Mouse (Mus musculus) lung, embryonic 16.5 days (tissue): Measurements from ENCODE around the gene Hpd. TPM values are rescaled to one million over a fixed set of nuclear protein-coding genes. Genes with fewer than 3 reads are reported as not detected.

Source experiments
- ATAC-seq: fragments of 200-750 bp; cut with Nextera tagmentation; 2 replicates; pipeline ENCODE4 v1.8.0; 2017; ENCODE audit warnings: low read depth, mild to moderate bottlenecking, moderate library complexity
- H3K27ac ChIP-seq: fragments of 300-500 bp; sonication (generic); 2 replicates; pipeline ENCODE4 v1.5.1; 2014; ENCODE audit warnings: mild to moderate bottlenecking, control low read depth, low read length
- H3K27me3 ChIP-seq: fragments of 300-500 bp; sonication (generic); 2 replicates; pipeline ENCODE4 v1.6.1; 2014; ENCODE audit warnings: low read depth, low read length, mixed read lengths; ENCODE audit not compliant: control insufficient read depth, insufficient read depth
- H3K36me3 ChIP-seq: fragments of 300-500 bp; sonication (generic); 2 replicates; pipeline ENCODE4 v1.6.1; 2014; ENCODE audit warnings: low read length; ENCODE audit not compliant: control insufficient read depth, insufficient read depth
- H3K4me1 ChIP-seq: fragments of 300-500 bp; sonication (generic); replicated peaks from 2 replicates; pipeline ENCODE4 v1.6.1; 2014; ENCODE audit warnings: low read length, mixed read lengths; ENCODE audit not compliant: control insufficient read depth, insufficient read depth
- H3K4me2 ChIP-seq: fragments of 300-500 bp; sonication (generic); 2 replicates; pipeline ENCODE4 v1.6.1; 2014; ENCODE audit warnings: low read depth, low read length, control low read depth
- H3K4me3 ChIP-seq: fragments of 300-500 bp; sonication (generic); 2 replicates; pipeline ENCODE4 v1.5.1; 2014; ENCODE audit warnings: mild to moderate bottlenecking, low read length, control low read depth
- H3K9ac ChIP-seq: fragments of 300-500 bp; sonication (generic); 2 replicates; pipeline ENCODE4 v1.6.1; 2014; ENCODE audit warnings: low read length, control low read depth
- H3K9me3 ChIP-seq: fragments of 300-500 bp; sonication (generic); 2 replicates; pipeline ENCODE4 v1.6.1; 2016; ENCODE audit warnings: low read length; ENCODE audit not compliant: control insufficient read depth
- WGBS: fragments of 180-500 bp; shearing (Covaris S2); extraction: QIAGEN DNeasy Blood & Tissue Kit; methylation state at CpG from one replicate; pipeline ENCODE4 v1.1.7; 2014; 5-methylcytosine and 5-hydroxymethylcytosine counted together
- polyA plus RNA-seq: library from polyadenylated mRNA; unstranded; fragments of >200 nt; fragmentation: Nextera tagmentation; extraction: Ambion mirVana; gene quantifications from 2 replicates; pipeline ENCODE4 v1.2.1, GENCODE M21; 2015

Gene Hpd
- polyA plus RNA-seq, 1 experiment from 2014 or later, result 0.18 TPM

GRCm38 (mm10) chr5:123134186-123134874 lies 48.2 kb downstream of the Hpd start:
- WGBS, result 8% methylated on average over 13 of the region's 13 CpGs
- H3K36me3 ChIP-seq, result no peaks in the 10 kb centered on the region
- H3K9me3 ChIP-seq, result no peaks in the 10 kb centered on the region
- H3K9ac ChIP-seq, result peak overlapping the region; percentile 99
- H3K4me1 ChIP-seq, result peaks cover 63% of the 10 kb centered on the region
- H3K27ac ChIP-seq, result peak overlapping the region; percentile 100
- ATAC-seq, result no peak
- H3K27me3 ChIP-seq, result no peaks in the 10 kb centered on the region
- peak overlapping the region; percentile 69; the same call in 1 of the 2 replicates for H3K4me3 ChIP-seq
- H3K4me2 ChIP-seq, result peak overlapping the region; percentile 99

- Histone ChIP-seq H3K9me3 (no peaks in the 10 kb centered on the region), H3K4me3 (no peak overlapping the region), H3K4me1 (peaks cover 65% of the 10 kb centered on the region), H3K4me2 (peak overlapping the region; percentile 99; the same call in 1 of the 2 replicates), H3K36me3 (no peaks in the 10 kb centered on the region), H3K27ac (peak overlapping the region; percentile 100), H3K9ac (no peak overlapping the region), H3K27me3 (no peaks in the 10 kb centered on the region)
- 19% methylated on average over 7 of the region's 7 CpGs for WGBS
- ATAC-seq, result no peak
Measured at GRCm38 (mm10) chr5:123133784-123134143, 48.8 kb downstream of the Hpd start.

GRCm38 (mm10) chr5:123133083-123133783 lies 49.3 kb downstream of the Hpd start:
- peak overlapping the region; percentile 52 for H3K4me3 ChIP-seq
- 10% methylated on average over 18 of the region's 18 CpGs for WGBS
- peak overlapping the region; percentile 100 for H3K27ac ChIP-seq

GRCm38 (mm10) chr5:123132308-123133071 lies 50.0 kb downstream of the Hpd start, which contains the start of gene Rhof:
Gene Rhof (minus strand): TSS chr5:123132692.
- Histone ChIP-seq H3K27me3 (no peaks in the 10 kb centered on the region), H3K4me1 (peaks cover 62% of the 10 kb centered on the region), H3K36me3 (no peaks in the 10 kb centered on the region), H3K9me3 (no peaks in the 10 kb centered on the region), H3K4me2 (peak within 1 kb of the TSS; percentile 77), H3K27ac (peak within 1 kb of the TSS; percentile 100), H3K4me3 (peak within 1 kb of the TSS; percentile 52), H3K9ac (peak within 1 kb of the TSS; percentile 67)
- 2% methylated on average over 44 of the region's 44 CpGs for WGBS
- peak; percentile 15 for ATAC-seq

More at GRCm38 (mm10) chr5:123133083-123133783, 49.3 kb downstream of the Hpd start:
- Histone ChIP-seq H3K27me3 (no peaks in the 10 kb centered on the region), H3K36me3 (no peaks in the 10 kb centered on the region), H3K9me3 (no peaks in the 10 kb centered on the region), H3K4me1 (peaks cover 68% of the 10 kb centered on the region), H3K4me2 (peak overlapping the region; percentile 77), H3K9ac (peak overlapping the region; percentile 67; the same call in 1 of the 2 replicates)
- peak; percentile 1; the same call in 1 of the 2 replicates for ATAC-seq

GRCm38 (mm10) chr5:123130814-123131148 lies 51.7 kb downstream of the Hpd start:
- H3K4me1 ChIP-seq, result peaks cover 48% of the 10 kb centered on the region
- H3K27ac ChIP-seq, result no peak overlapping the region
- H3K27me3 ChIP-seq, result no peaks in the 10 kb centered on the region
- H3K9ac ChIP-seq, result no peak overlapping the region
- no peak overlapping the region for H3K4me2 ChIP-seq
- no peak overlapping the region for H3K4me3 ChIP-seq
- ATAC-seq, result no peak
- WGBS, result 88% methylated on average over 5 of the region's 5 CpGs
- H3K9me3 ChIP-seq, result no peaks in the 10 kb centered on the region
- no peaks in the 10 kb centered on the region for H3K36me3 ChIP-seq

GRCm38 (mm10) chr5:123130030-123130813 lies 52.3 kb downstream of the Hpd start:
- Histone ChIP-seq H3K27ac (no peak overlapping the region), H3K4me2 (no peak overlapping the region), H3K4me1 (peaks cover 44% of the 10 kb centered on the region), H3K4me3 (no peak overlapping the region), H3K27me3 (no peaks in the 10 kb centered on the region), H3K9ac (no peak overlapping the region), H3K36me3 (no peaks in the 10 kb centered on the region), H3K9me3 (no peaks in the 10 kb centered on the region)
- ATAC-seq, result no peak
- WGBS, result 82% methylated on average over 9 of the region's 9 CpGs

- Histone ChIP-seq H3K9ac (no peak overlapping the region), H3K4me1 (peaks cover 34% of the 10 kb centered on the region), H3K4me3 (no peak overlapping the region), H3K4me2 (no peak overlapping the region), H3K27ac (no peak overlapping the region), H3K36me3 (no peaks in the 10 kb centered on the region), H3K9me3 (no peaks in the 10 kb centered on the region), H3K27me3 (no peaks in the 10 kb centered on the region)
- 70% methylated on average over 10 of the region's 10 CpGs for WGBS
- no peak for ATAC-seq
Measured at GRCm38 (mm10) chr5:123129170-123129757, 53.3 kb downstream of the Hpd start.

- Histone ChIP-seq H3K4me2 (no peak overlapping the region), H3K9ac (no peak overlapping the region), H3K27ac (no peak overlapping the region), H3K4me1 (peaks cover 28% of the 10 kb centered on the region), H3K27me3 (no peaks in the 10 kb centered on the region), H3K9me3 (no peaks in the 10 kb centered on the region), H3K4me3 (no peak overlapping the region), H3K36me3 (no peaks in the 10 kb centered on the region; the same call in 1 of the 2 replicates)
- no peak for ATAC-seq
- WGBS, result 44% methylated on average over 10 of the region's 10 CpGs
Measured at GRCm38 (mm10) chr5:123128426-123129169, 53.9 kb downstream of the Hpd start.
